Mouse (Mus musculus) erythroblast, embryonic 14.5 days (primary cell): ENCODE measurements around the gene Rptor.

Source experiments
- GATA1 ChIP-seq: IDR thresholded peaks from 2 replicates; pipeline ENCODE4 v1.6.1; 2012; ENCODE audit warnings: low read length, inconsistent platforms, mixed read lengths
- TAL1 ChIP-seq: IDR thresholded peaks from 3 replicates; pipeline ENCODE4 v1.6.1; 2012; ENCODE audit warnings: low read length, inconsistent platforms, mixed read lengths

- TF ChIP-seq GATA1 (no peak), TAL1 (no peak)
These were observed 172.5 kb downstream of the Rptor start for GRCm38 (mm10) chr11:119775076-119775760.
